Mouse (Mus musculus) c-Kit-positive CD71-positive TER-119-negative erythroid progenitor cells, embryonic 14.5 days (primary cell): ENCODE results near the gene Wdsub1.
"Not testable (repeated sequence)": the region's sequence is repeated elsewhere in the genome, so short reads cannot be mapped to it uniquely, and the experiment has no call there.

ENCODE experiments used
- DNase-seq: peaks from one replicate; pipeline ENCODE4 v3.0.0-alpha.2; 2013; ENCODE audit warnings: low read depth

Wdsub1 gene

GRCm38 (mm10) chr2:59881831-59882741 lies at the start of gene Wdsub1:
TSS of gene Wdsub1 (minus strand) at chr2:59882591.
- DNase-seq: peak; percentile 84

GRCm38 (mm10) chr2:59913610-59914009 lies 31.2 kb upstream of the Wdsub1 start:
- DNase-seq: no peak

GRCm38 (mm10) chr2:59908048-59908447 lies 25.7 kb upstream of the Wdsub1 start:
- no peak for DNase-seq

GRCm38 (mm10) chr2:59904007-59904406 lies 21.6 kb upstream of the Wdsub1 start:
- no peak for DNase-seq

GRCm38 (mm10) chr2:59898666-59899065 lies 16.3 kb upstream of the Wdsub1 start:
- no peak for DNase-seq

- no peak for DNase-seq
These were observed 15.7 kb upstream of the Wdsub1 start for GRCm38 (mm10) chr2:59898105-59898504.

- no peak for DNase-seq
These were observed 14.4 kb upstream of the Wdsub1 start for GRCm38 (mm10) chr2:59896837-59897236.

GRCm38 (mm10) chr2:59896400-59896799 lies 14.0 kb upstream of the Wdsub1 start:
- DNase-seq: no peak

GRCm38 (mm10) chr2:59889699-59890098 lies 7.3 kb upstream of the Wdsub1 start:
- no peak for DNase-seq

- DNase-seq: peak; percentile 47
These were observed 421 bp upstream of the Wdsub1 start for GRCm38 (mm10) chr2:59882742-59883281.

GRCm38 (mm10) chr2:59881404-59881803 lies 987 bp downstream of the Wdsub1 start:
- DNase-seq: peak; percentile 25

- no peak for DNase-seq
These were observed 4.2 kb downstream of the Wdsub1 start for GRCm38 (mm10) chr2:59878221-59878620.

GRCm38 (mm10) chr2:59877335-59877734 lies 5.1 kb downstream of the Wdsub1 start:
- no peak for DNase-seq

GRCm38 (mm10) chr2:59876482-59876881 lies 5.9 kb downstream of the Wdsub1 start:
- DNase-seq: no peak

GRCm38 (mm10) chr2:59870526-59870925 lies 11.9 kb downstream of the Wdsub1 start:
- DNase-seq: no peak

- no peak for DNase-seq
These were observed 19.8 kb downstream of the Wdsub1 start for GRCm38 (mm10) chr2:59862618-59863017.

GRCm38 (mm10) chr2:59854363-59854762 lies 28.0 kb downstream of the Wdsub1 start:
- no peak for DNase-seq

- DNase-seq: no peak
These were observed 28.8 kb downstream of the Wdsub1 start for GRCm38 (mm10) chr2:59853543-59853942.

- no peak for DNase-seq
These were observed 29.5 kb downstream of the Wdsub1 start for GRCm38 (mm10) chr2:59852916-59853315.

GRCm38 (mm10) chr2:59851885-59852284 lies 30.5 kb downstream of the Wdsub1 start:
- DNase-seq: not testable (repeated sequence)

- no peak for DNase-seq
These were observed 38.5 kb downstream of the Wdsub1 start for GRCm38 (mm10) chr2:59843848-59844247.

- no peak for DNase-seq
These were observed 39.2 kb downstream of the Wdsub1 start for GRCm38 (mm10) chr2:59843156-59843555.

- DNase-seq: peak; percentile 6
These were observed 39.8 kb downstream of the Wdsub1 start for GRCm38 (mm10) chr2:59842556-59843008.
